Mouse (Mus musculus) limb, embryonic 10.5 days (tissue): ENCODE data around the gene Slc37a3. TPM values are rescaled to one million over a fixed set of nuclear protein-coding genes. Genes with fewer than 3 reads are reported as not detected.
"Not testable (repeated sequence)": the region's sequence is repeated elsewhere in the genome, so short reads cannot be mapped to it uniquely, and the experiment has no call there.

Experiments
- DNase-seq: peaks from one replicate; pipeline ENCODE4 v3.0.0-alpha.2; 2017; ENCODE audit warnings: low spot score
- H3K27ac ChIP-seq: fragments of 300-500 bp; sonication (generic); 2 replicates; pipeline ENCODE4 v1.5.1; 2016; ENCODE audit warnings: mild to moderate bottlenecking
- H3K27me3 ChIP-seq: fragments of 300-500 bp; sonication (generic); 2 replicates; pipeline ENCODE4 v1.6.1; 2016; ENCODE audit warnings: low read depth, mild to moderate bottlenecking; ENCODE audit not compliant: poor library complexity, severe bottlenecking
- H3K36me3 ChIP-seq: fragments of 300-500 bp; sonication (generic); 2 replicates; pipeline ENCODE4 v1.6.1; 2016; ENCODE audit warnings: mild to moderate bottlenecking, moderate library complexity
- H3K4me1 ChIP-seq: fragments of 300-500 bp; sonication (generic); 2 replicates; pipeline ENCODE4 v1.6.1; 2016
- H3K4me3 ChIP-seq: fragments of 300-500 bp; sonication (generic); 2 replicates; pipeline ENCODE4 v1.5.1; 2016; ENCODE audit warnings: mild to moderate bottlenecking, moderate library complexity
- H3K9me3 ChIP-seq: fragments of 300-500 bp; sonication (generic); replicated peaks from 2 replicates; pipeline ENCODE4 v1.6.1; 2016; ENCODE audit warnings: mild to moderate bottlenecking
- WGBS: fragments of 180-500 bp; shearing (Covaris S2); methylation state at CpG from one replicate; pipeline ENCODE4 v1.1.7; 2016; 5-methylcytosine and 5-hydroxymethylcytosine counted together
- polyA plus RNA-seq: library from polyadenylated mRNA; unstranded; fragments of >200 nt; fragmentation: Nextera tagmentation; extraction: Ambion mirVana; gene quantifications from 2 replicates; pipeline ENCODE4 v1.2.1, GENCODE M21; 2016

Gene Slc37a3
- polyA plus RNA-seq, 1 experiment from 2014 or later = 48.9 TPM

GRCm38 (mm10) chr6:39400343-39400742 is 22.9 kb upstream of the Slc37a3 start:
- Histone ChIP-seq H3K4me1 (no peaks in the 10 kb centered on the region), H3K27ac (no peak overlapping the region), H3K36me3 (peaks cover 35% of the 10 kb centered on the region), H3K27me3 (no peaks in the 10 kb centered on the region), H3K4me3 (no peak overlapping the region), H3K9me3 (no peaks in the 10 kb centered on the region)
- WGBS = 80% methylated on average over 7 of the region's 7 CpGs
- DNase-seq = peak; percentile 61

- no peak overlapping the region for H3K4me3 ChIP-seq
- no peak for DNase-seq
- no peak overlapping the region for H3K27ac ChIP-seq
- no peaks in the 10 kb centered on the region for H3K27me3 ChIP-seq
- H3K9me3 ChIP-seq = no peaks in the 10 kb centered on the region
- 91% methylated on average over 9 of the region's 9 CpGs for WGBS
- H3K36me3 ChIP-seq = peaks cover 21% of the 10 kb centered on the region; the same call in 1 of the 2 replicates
- H3K4me1 ChIP-seq = no peaks in the 10 kb centered on the region
Measured at GRCm38 (mm10) chr6:39398342-39398741, 20.9 kb upstream of the Slc37a3 start.

GRCm38 (mm10) chr6:39397046-39397445 is 19.6 kb upstream of the Slc37a3 start:
- 95% methylated on average over 6 of the region's 6 CpGs for WGBS
- peaks cover 21% of the 10 kb centered on the region; the same call in 1 of the 2 replicates for H3K36me3 ChIP-seq
- H3K27me3 ChIP-seq = no peaks in the 10 kb centered on the region
- H3K9me3 ChIP-seq = no peaks in the 10 kb centered on the region
- H3K4me1 ChIP-seq = no peaks in the 10 kb centered on the region
- DNase-seq = no peak
- no peak overlapping the region for H3K4me3 ChIP-seq
- no peak overlapping the region for H3K27ac ChIP-seq

- DNase-seq = no peak
- Histone ChIP-seq H3K27me3 (no peaks in the 10 kb centered on the region), H3K9me3 (no peaks in the 10 kb centered on the region), H3K4me3 (no peak overlapping the region), H3K4me1 (no peaks in the 10 kb centered on the region), H3K36me3 (peaks cover 18% of the 10 kb centered on the region; the same call in 1 of the 2 replicates), H3K27ac (no peak overlapping the region)
- 83% methylated on average over 4 of the region's 4 CpGs for WGBS
Measured at GRCm38 (mm10) chr6:39395916-39396315, 18.4 kb upstream of the Slc37a3 start.

- Histone ChIP-seq H3K4me1 (no peaks in the 10 kb centered on the region), H3K4me3 (no peak overlapping the region), H3K9me3 (no peaks in the 10 kb centered on the region), H3K27me3 (no peaks in the 10 kb centered on the region), H3K27ac (no peak overlapping the region), H3K36me3 (peaks cover 18% of the 10 kb centered on the region; the same call in 1 of the 2 replicates)
- WGBS = 92% methylated on average over 4 of the region's 4 CpGs
- no peak for DNase-seq
Measured at GRCm38 (mm10) chr6:39395471-39395870, 18.0 kb upstream of the Slc37a3 start.

- H3K36me3 ChIP-seq = no peaks in the 10 kb centered on the region
- H3K4me3 ChIP-seq = no peak overlapping the region
- no peaks in the 10 kb centered on the region for H3K27me3 ChIP-seq
- no peaks in the 10 kb centered on the region for H3K4me1 ChIP-seq
- H3K27ac ChIP-seq = no peak overlapping the region
- DNase-seq = no peak
- WGBS = 96% methylated on average over 2 of the region's 2 CpGs
- H3K9me3 ChIP-seq = no peaks in the 10 kb centered on the region
Measured at GRCm38 (mm10) chr6:39389988-39390387, 12.5 kb upstream of the Slc37a3 start.

GRCm38 (mm10) chr6:39381125-39381880 is 3.8 kb upstream of the Slc37a3 start, which contains the start of gene Rab19:
Gene Rab19, plus strand, starts transcription at chr6:39381175.
- DNase-seq = peak; percentile 39
- H3K9me3 ChIP-seq = no peaks in the 10 kb centered on the region
- H3K27ac ChIP-seq = peak within 1 kb of the TSS; percentile 61; the same call in 1 of the 2 replicates
- peaks cover 31% of the 10 kb centered on the region for H3K27me3 ChIP-seq
- peaks cover 14% of the 10 kb centered on the region for H3K4me1 ChIP-seq
- WGBS = 7% methylated on average over 20 of the region's 20 CpGs
- no peaks in the 10 kb centered on the region for H3K36me3 ChIP-seq
- H3K4me3 ChIP-seq = peak within 1 kb of the TSS; percentile 45

- WGBS = 85% methylated on average over 3 of the region's 3 CpGs
- Histone ChIP-seq H3K36me3 (no peaks in the 10 kb centered on the region), H3K9me3 (no peaks in the 10 kb centered on the region), H3K27ac (no peak overlapping the region), H3K27me3 (peaks cover 31% of the 10 kb centered on the region), H3K4me3 (no peak overlapping the region), H3K4me1 (peaks cover 20% of the 10 kb centered on the region)
- DNase-seq = no peak
Measured at GRCm38 (mm10) chr6:39380276-39380675, 2.8 kb upstream of the Slc37a3 start.

- 82% methylated on average over 8 of the region's 8 CpGs for WGBS
- DNase-seq = no peak
Measured at GRCm38 (mm10) chr6:39379749-39380148, 2.3 kb upstream of the Slc37a3 start.

GRCm38 (mm10) chr6:39379224-39379623 is 1.7 kb upstream of the Slc37a3 start:
- DNase-seq = no peak
- WGBS = 70% methylated on average over 4 of the region's 4 CpGs
- Histone ChIP-seq H3K4me3 (no peak overlapping the region), H3K9me3 (no peaks in the 10 kb centered on the region), H3K27ac (no peak overlapping the region), H3K4me1 (peaks cover 20% of the 10 kb centered on the region), H3K36me3 (peaks cover 7% of the 10 kb centered on the region), H3K27me3 (peaks cover 31% of the 10 kb centered on the region)

More at GRCm38 (mm10) chr6:39379749-39380148, 2.3 kb upstream of the Slc37a3 start:
- Histone ChIP-seq H3K27me3 (peaks cover 31% of the 10 kb centered on the region), H3K27ac (no peak overlapping the region), H3K36me3 (peaks cover 2% of the 10 kb centered on the region; the same call in 1 of the 2 replicates), H3K9me3 (no peaks in the 10 kb centered on the region), H3K4me1 (peaks cover 20% of the 10 kb centered on the region), H3K4me3 (no peak overlapping the region)

GRCm38 (mm10) chr6:39378161-39378835 is 823 bp upstream of the Slc37a3 start:
- peaks cover 15% of the 10 kb centered on the region for H3K36me3 ChIP-seq
- peaks cover 27% of the 10 kb centered on the region for H3K4me1 ChIP-seq
- not testable (repeated sequence) for H3K4me3 ChIP-seq, H3K27ac ChIP-seq, H3K9me3 ChIP-seq, DNase-seq
- peaks cover 31% of the 10 kb centered on the region for H3K27me3 ChIP-seq
- WGBS = 84% methylated on average over 13 of the region's 13 CpGs

GRCm38 (mm10) chr6:39376775-39377174 is 700 bp downstream of the Slc37a3 start:
- Histone ChIP-seq H3K27me3 (peaks cover 27% of the 10 kb centered on the region), H3K9me3 (no peaks in the 10 kb centered on the region), H3K4me3 (peak overlapping the region; percentile 91), H3K27ac (peak overlapping the region; percentile 93), H3K36me3 (peaks cover 15% of the 10 kb centered on the region), H3K4me1 (peaks cover 35% of the 10 kb centered on the region)
- WGBS = 26% methylated on average over 9 of the region's 9 CpGs
- DNase-seq = no peak

GRCm38 (mm10) chr6:39373301-39373955 is 4.0 kb downstream of the Slc37a3 start:
- Histone ChIP-seq H3K9me3 (no peaks in the 10 kb centered on the region), H3K27me3 (no peaks in the 10 kb centered on the region), H3K4me3 (no peak overlapping the region), H3K27ac (no peak overlapping the region), H3K36me3 (peaks cover 18% of the 10 kb centered on the region), H3K4me1 (peaks cover 27% of the 10 kb centered on the region)
- WGBS = 74% methylated on average over 4 of the region's 4 CpGs
- DNase-seq = no peak
